Mouse (Mus musculus) stomach, embryonic 16.5 days (tissue): ENCODE measurements around the gene St3gal3. TPM values are rescaled to one million over a fixed set of nuclear protein-coding genes. Genes with fewer than 3 reads are reported as not detected.

Experiments
- ATAC-seq: fragments of 200-750 bp; cut with Nextera tagmentation; 2 replicates; pipeline ENCODE4 v1.8.0; 2017; ENCODE audit warnings: moderate number of reproducible peaks, moderate TSS enrichment; ENCODE audit not compliant: insufficient read depth, low FRiP score
- H3K27ac ChIP-seq: fragments of 300-500 bp; sonication (generic); 2 replicates; pipeline ENCODE4 v1.5.1; 2014; ENCODE audit warnings: low read length
- H3K27me3 ChIP-seq: fragments of 300-500 bp; sonication (generic); 2 replicates; pipeline ENCODE4 v1.6.1; 2014; ENCODE audit warnings: low read length, control low read depth, mixed read lengths; ENCODE audit not compliant: control insufficient read depth, insufficient read depth
- H3K36me3 ChIP-seq: fragments of 300-500 bp; sonication (generic); 2 replicates; pipeline ENCODE4 v1.6.1; 2014; ENCODE audit warnings: low read length; ENCODE audit not compliant: control insufficient read depth, insufficient read depth
- H3K4me1 ChIP-seq: fragments of 300-500 bp; sonication (generic); 2 replicates; pipeline ENCODE4 v1.6.1; 2014; ENCODE audit warnings: low read length, control low read depth, mixed read lengths; ENCODE audit not compliant: control insufficient read depth, insufficient read depth
- H3K4me2 ChIP-seq: fragments of 300-500 bp; sonication (generic); 2 replicates; pipeline ENCODE4 v1.6.1; 2014; ENCODE audit warnings: low read depth, low read length, mixed read lengths
- H3K4me3 ChIP-seq: fragments of 300-500 bp; sonication (generic); replicated peaks from 2 replicates; pipeline ENCODE4 v1.5.1; 2014; ENCODE audit warnings: mild to moderate bottlenecking, low read length
- H3K9ac ChIP-seq: fragments of 300-500 bp; sonication (generic); 2 replicates; pipeline ENCODE4 v1.6.1; 2014; ENCODE audit warnings: low read length
- H3K9me3 ChIP-seq: fragments of 300-500 bp; sonication (generic); replicated peaks from 2 replicates; pipeline ENCODE4 v1.6.1; 2016; ENCODE audit warnings: low read length, control low read depth; ENCODE audit not compliant: control insufficient read depth
- WGBS: fragments of 180-500 bp; shearing (Covaris S2); extraction: QIAGEN DNeasy Blood & Tissue Kit; methylation state at CpG from one replicate; pipeline ENCODE4 v1.1.7; 2014; 5-methylcytosine and 5-hydroxymethylcytosine counted together
- polyA plus RNA-seq: library from polyadenylated mRNA; unstranded; fragments of >200 nt; fragmentation: Nextera tagmentation; extraction: Ambion mirVana; gene quantifications from 2 replicates; pipeline ENCODE4 v1.2.1, GENCODE M21; 2015

The St3gal3 gene
- polyA plus RNA-seq = 5.2 TPM in 2 replicates

- H3K27ac ChIP-seq = peak within 1 kb of the TSS; percentile 70
- peak; percentile 98 for ATAC-seq
- no peaks in the 10 kb centered on the region for H3K9me3 ChIP-seq
- peaks cover 8% of the 10 kb centered on the region; the same call in 1 of the 2 replicates for H3K36me3 ChIP-seq
- H3K9ac ChIP-seq = peak within 1 kb of the TSS; percentile 86
- H3K4me3 ChIP-seq = peak within 1 kb of the TSS; percentile 78
- H3K4me2 ChIP-seq = peak within 1 kb of the TSS; percentile 87
- no peaks in the 10 kb centered on the region for H3K27me3 ChIP-seq
- peaks cover 16% of the 10 kb centered on the region for H3K4me1 ChIP-seq
- WGBS = under 1% methylated on average over 75 of the region's 84 CpGs
Observed at GRCm38 (mm10) chr4:118134485-118135365, at the start of gene St3gal3. Gene St3gal3 (minus strand): TSS chr4:118134914.

- Histone ChIP-seq H3K4me1 (peaks cover 10% of the 10 kb centered on the region), H3K27me3 (no peaks in the 10 kb centered on the region), H3K4me3 (peak overlapping the region; percentile 88), H3K4me2 (peak overlapping the region; percentile 80), H3K36me3 (peaks cover 10% of the 10 kb centered on the region; the same call in 1 of the 2 replicates), H3K9ac (peak overlapping the region; percentile 73), H3K9me3 (no peaks in the 10 kb centered on the region), H3K27ac (peak overlapping the region; percentile 90)
- 11% methylated on average over 17 of the region's 17 CpGs for WGBS
- no peak for ATAC-seq
Observed at GRCm38 (mm10) chr4:118180301-118181080, 45.8 kb upstream of the St3gal3 start.

GRCm38 (mm10) chr4:118179467-118180300 is 45.0 kb upstream of the St3gal3 start, which contains the start of gene Kdm4a:
Gene Kdm4a (minus strand): TSS chr4:118180043.
- Histone ChIP-seq H3K9me3 (no peaks in the 10 kb centered on the region), H3K27me3 (no peaks in the 10 kb centered on the region), H3K27ac (peak within 1 kb of the TSS; percentile 98), H3K36me3 (peaks cover 18% of the 10 kb centered on the region; the same call in 1 of the 2 replicates), H3K4me3 (peak within 1 kb of the TSS; percentile 88), H3K9ac (peak within 1 kb of the TSS; percentile 86), H3K4me1 (peaks cover 10% of the 10 kb centered on the region), H3K4me2 (peak within 1 kb of the TSS; percentile 80)
- WGBS = under 1% methylated on average over 38 of the region's 38 CpGs
- peak; percentile 99 for ATAC-seq

GRCm38 (mm10) chr4:118178952-118179466 is 44.3 kb upstream of the St3gal3 start:
- WGBS = 1% methylated on average over 12 of the region's 12 CpGs
- Histone ChIP-seq H3K4me2 (peak overlapping the region; percentile 80), H3K4me1 (peaks cover 10% of the 10 kb centered on the region), H3K4me3 (peak overlapping the region; percentile 88), H3K27ac (peak overlapping the region; percentile 98), H3K36me3 (peaks cover 23% of the 10 kb centered on the region; the same call in 1 of the 2 replicates), H3K9me3 (no peaks in the 10 kb centered on the region), H3K9ac (peak overlapping the region; percentile 86), H3K27me3 (no peaks in the 10 kb centered on the region)
- no peak for ATAC-seq

- Histone ChIP-seq H3K9ac (no peak overlapping the region), H3K4me3 (no peak overlapping the region), H3K4me2 (no peak overlapping the region), H3K27me3 (no peaks in the 10 kb centered on the region), H3K27ac (no peak overlapping the region), H3K36me3 (peaks cover 42% of the 10 kb centered on the region), H3K9me3 (no peaks in the 10 kb centered on the region), H3K4me1 (no peaks in the 10 kb centered on the region)
- WGBS = 95% methylated on average over 12 of the region's 12 CpGs
- ATAC-seq = no peak
Observed at GRCm38 (mm10) chr4:118172461-118172860, 37.7 kb upstream of the St3gal3 start.

GRCm38 (mm10) chr4:118171006-118171405 is 36.3 kb upstream of the St3gal3 start:
- Histone ChIP-seq H3K9ac (no peak overlapping the region), H3K36me3 (peaks cover 48% of the 10 kb centered on the region), H3K27ac (no peak overlapping the region), H3K27me3 (no peaks in the 10 kb centered on the region), H3K9me3 (no peaks in the 10 kb centered on the region), H3K4me2 (no peak overlapping the region), H3K4me3 (no peak overlapping the region), H3K4me1 (no peaks in the 10 kb centered on the region)
- no peak for ATAC-seq
- 83% methylated on average over 9 of the region's 9 CpGs for WGBS

- no peaks in the 10 kb centered on the region for H3K4me1 ChIP-seq
Observed at GRCm38 (mm10) chr4:118162123-118162522, 27.4 kb upstream of the St3gal3 start.

GRCm38 (mm10) chr4:118157666-118158065 is 23.0 kb upstream of the St3gal3 start:
- 95% methylated on average over 3 of the region's 3 CpGs for WGBS
- no peaks in the 10 kb centered on the region for H3K27me3 ChIP-seq
- ATAC-seq = no peak
- no peak overlapping the region for H3K9ac ChIP-seq
- no peak overlapping the region for H3K4me2 ChIP-seq
- H3K9me3 ChIP-seq = no peaks in the 10 kb centered on the region
- no peak overlapping the region for H3K4me3 ChIP-seq
- H3K36me3 ChIP-seq = peaks cover 45% of the 10 kb centered on the region
- no peaks in the 10 kb centered on the region for H3K4me1 ChIP-seq
- no peak overlapping the region for H3K27ac ChIP-seq

More at GRCm38 (mm10) chr4:118162123-118162522, 27.4 kb upstream of the St3gal3 start:
- 91% methylated on average over 12 of the region's 12 CpGs for WGBS
- no peak overlapping the region for H3K27ac ChIP-seq
- H3K9ac ChIP-seq = no peak overlapping the region
- no peaks in the 10 kb centered on the region for H3K27me3 ChIP-seq
- no peaks in the 10 kb centered on the region for H3K9me3 ChIP-seq
- H3K4me2 ChIP-seq = no peak overlapping the region
- no peak for ATAC-seq
- H3K4me3 ChIP-seq = no peak overlapping the region
- peaks cover 66% of the 10 kb centered on the region for H3K36me3 ChIP-seq
